Mouse (Mus musculus): ENCODE data around the gene Oit1. TPM values are rescaled to one million over a fixed set of nuclear protein-coding genes. Genes with fewer than 3 reads are reported as not detected.

Gene Oit1
- polyA plus RNA-seq, 1 experiment: not detected

- Histone ChIP-seq H3K4me1 (ENCODE audit: control insufficient read depth, insufficient read depth, low read length) (peaks cover 12% of the 10 kb centered on the region), H3K27ac (ENCODE audit: insufficient read depth, low read depth, low read length) (0 out of 2 replicates have a peak overlapping the region, but pooled peaks have one; percentile 39), H3K4me3 (ENCODE audit: insufficient read depth, low read depth, low read length) (no peak overlapping the region)
- WGBS: 30% methylated on average over 7 of the region's 7 CpGs
- TF ChIP-seq POLR2A (IDR thresholded peaks at IDR 0.05; ENCODE audit: insufficient read depth, low read depth, low read length): no peak
- TF ChIP-seq CTCF (IDR thresholded peaks at IDR 0.05; ENCODE audit: insufficient read depth, low read depth, low read length): no peak
Observed at GRCm38 (mm10) chr14:8313877-8314276, 64.7 kb downstream of the Oit1 start.

GRCm38 (mm10) chr14:8309621-8310141 is 68.9 kb downstream of the Oit1 start:
- no peak for TF ChIP-seq POLR2A (IDR thresholded peaks at IDR 0.05; ENCODE audit: insufficient read depth, low read depth, low read length)
- TF ChIP-seq CTCF (IDR thresholded peaks at IDR 0.05; ENCODE audit: insufficient read depth, low read depth, low read length): no peak
- peak overlapping the region; percentile 42 for H3K4me3 ChIP-seq (ENCODE audit: insufficient read depth, low read depth, low read length)
- WGBS: 36% methylated on average over 9 of the region's 9 CpGs
- H3K27ac ChIP-seq (ENCODE audit: insufficient read depth, low read depth, low read length): peak overlapping the region; percentile 59
- H3K4me1 ChIP-seq (ENCODE audit: control insufficient read depth, insufficient read depth, low read length): peaks cover 2% of the 10 kb centered on the region; the same call in 1 of the 2 replicates

- Histone ChIP-seq H3K27ac (ENCODE audit: insufficient read depth, low read depth, low read length) (peak overlapping the region; percentile 59), H3K4me3 (ENCODE audit: insufficient read depth, low read depth, low read length) (peak overlapping the region; percentile 33), H3K4me1 (ENCODE audit: control insufficient read depth, insufficient read depth, low read length) (peaks cover 2% of the 10 kb centered on the region; the same call in 1 of the 2 replicates)
- no peak for TF ChIP-seq POLR2A (IDR thresholded peaks at IDR 0.05; ENCODE audit: insufficient read depth, low read depth, low read length)
- WGBS: 79% methylated on average over 3 of the region's 3 CpGs
Observed at GRCm38 (mm10) chr14:8308650-8309049, 69.9 kb downstream of the Oit1 start.

DNA sequence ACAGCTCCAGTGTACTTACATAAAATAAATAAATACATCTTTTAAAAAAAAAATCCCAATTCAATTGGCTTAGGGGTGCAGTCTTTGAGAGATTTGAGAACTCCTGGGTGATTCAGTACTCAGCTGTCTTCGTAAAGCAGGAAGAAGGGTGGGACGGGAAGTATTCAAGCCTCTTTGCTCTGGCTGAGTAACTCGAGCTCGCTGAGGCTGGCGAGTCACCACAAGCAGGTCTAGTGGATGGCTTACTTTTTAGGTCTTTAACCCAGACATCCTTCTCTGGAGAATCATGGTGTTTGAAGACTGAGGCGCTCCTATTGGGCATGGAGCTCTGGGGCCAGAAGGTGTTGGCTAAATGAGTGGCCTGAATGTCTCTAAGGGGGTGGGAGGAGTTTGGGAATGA is 71.7 kb downstream of the Oit1 start:
- WGBS: 63% methylated on average over 6 of the region's 6 CpGs
- Histone ChIP-seq H3K27ac (ENCODE audit: insufficient read depth, low read depth, low read length) (no peak overlapping the region), H3K4me3 (ENCODE audit: insufficient read depth, low read depth, low read length) (peak overlapping the region; percentile 4; the same call in 1 of the 2 replicates), H3K4me1 (ENCODE audit: control insufficient read depth, insufficient read depth, low read length) (0 out of 2 replicates have a peak, but pooled peaks cover 2% of the 10 kb centered on the region)
- TF ChIP-seq CTCF (IDR thresholded peaks at IDR 0.05; ENCODE audit: insufficient read depth, low read depth, low read length) (no peak), POLR2A (IDR thresholded peaks at IDR 0.05; ENCODE audit: insufficient read depth, low read depth, low read length) (no peak)

DNA sequence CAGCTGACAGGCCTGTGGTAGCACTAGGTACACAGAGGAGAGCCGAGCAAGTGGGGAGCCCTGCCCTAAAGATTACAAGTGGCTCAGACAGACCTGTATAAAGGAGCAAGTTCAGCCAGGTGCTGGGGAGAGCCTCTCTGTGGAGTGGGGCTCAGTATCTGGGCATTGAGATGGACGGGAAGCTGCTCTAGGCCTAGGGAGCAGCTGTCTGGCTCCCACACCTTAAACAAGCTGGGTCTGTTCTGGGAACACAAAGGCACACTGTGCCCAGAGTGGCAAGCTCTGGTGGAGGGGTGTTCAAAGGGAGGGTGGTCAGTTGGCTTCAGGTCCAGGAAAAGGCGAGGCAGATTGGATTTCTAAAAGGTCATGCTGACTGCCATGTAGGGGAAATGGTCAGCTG is 73.5 kb downstream of the Oit1 start:
- Histone ChIP-seq H3K4me3 (ENCODE audit: insufficient read depth, low read depth, low read length) (no peak overlapping the region), H3K27ac (ENCODE audit: insufficient read depth, low read depth, low read length) (no peak overlapping the region), H3K4me1 (ENCODE audit: control insufficient read depth, insufficient read depth, low read length) (0 out of 2 replicates have a peak, but pooled peaks cover 2% of the 10 kb centered on the region)
- TF ChIP-seq POLR2A (IDR thresholded peaks at IDR 0.05; ENCODE audit: insufficient read depth, low read depth, low read length) (no peak), CTCF (IDR thresholded peaks at IDR 0.05; ENCODE audit: insufficient read depth, low read depth, low read length) (no peak)
- 72% methylated on average over 3 of the region's 3 CpGs for WGBS

GRCm38 (mm10) chr14:8304082-8304481 is 74.5 kb downstream of the Oit1 start:
- no peak for TF ChIP-seq CTCF (IDR thresholded peaks at IDR 0.05; ENCODE audit: insufficient read depth, low read depth, low read length)
- no peak for TF ChIP-seq POLR2A (IDR thresholded peaks at IDR 0.05; ENCODE audit: insufficient read depth, low read depth, low read length)
- no peak overlapping the region for H3K27ac ChIP-seq (ENCODE audit: insufficient read depth, low read depth, low read length)
- no peaks in the 10 kb centered on the region for H3K4me1 ChIP-seq (ENCODE audit: control insufficient read depth, insufficient read depth, low read length)
- no peak overlapping the region for H3K4me3 ChIP-seq (ENCODE audit: insufficient read depth, low read depth, low read length)

DNA sequence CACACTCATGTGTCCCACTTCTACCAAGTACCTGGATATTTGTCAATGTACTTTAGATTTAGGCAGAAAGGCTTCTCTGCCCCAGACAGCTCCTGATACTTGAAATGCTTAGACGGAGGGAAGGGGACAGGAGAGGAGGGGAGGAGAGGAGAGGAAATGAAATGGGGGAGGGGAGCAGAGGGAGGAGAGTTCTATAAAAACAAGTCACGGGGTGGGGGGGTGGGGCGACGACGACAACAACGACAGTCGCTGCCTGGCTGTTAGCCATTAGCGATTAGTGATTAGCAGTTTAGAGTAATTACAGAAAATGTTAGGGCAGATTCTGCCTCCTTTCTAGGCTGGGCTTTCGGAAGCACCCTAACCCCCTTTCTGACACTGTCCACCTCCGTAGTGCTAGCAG is 75.9 kb downstream of the Oit1 start:
- Histone ChIP-seq H3K4me3 (ENCODE audit: insufficient read depth, low read depth, low read length) (no peak overlapping the region), H3K4me1 (ENCODE audit: control insufficient read depth, insufficient read depth, low read length) (no peaks in the 10 kb centered on the region), H3K27ac (ENCODE audit: insufficient read depth, low read depth, low read length) (no peak overlapping the region)
- no peak for TF ChIP-seq CTCF (IDR thresholded peaks at IDR 0.05; ENCODE audit: insufficient read depth, low read depth, low read length)
- TF ChIP-seq POLR2A (IDR thresholded peaks at IDR 0.05; ENCODE audit: insufficient read depth, low read depth, low read length): no peak
- 18% methylated on average over 10 of the region's 10 CpGs for WGBS

DNA sequence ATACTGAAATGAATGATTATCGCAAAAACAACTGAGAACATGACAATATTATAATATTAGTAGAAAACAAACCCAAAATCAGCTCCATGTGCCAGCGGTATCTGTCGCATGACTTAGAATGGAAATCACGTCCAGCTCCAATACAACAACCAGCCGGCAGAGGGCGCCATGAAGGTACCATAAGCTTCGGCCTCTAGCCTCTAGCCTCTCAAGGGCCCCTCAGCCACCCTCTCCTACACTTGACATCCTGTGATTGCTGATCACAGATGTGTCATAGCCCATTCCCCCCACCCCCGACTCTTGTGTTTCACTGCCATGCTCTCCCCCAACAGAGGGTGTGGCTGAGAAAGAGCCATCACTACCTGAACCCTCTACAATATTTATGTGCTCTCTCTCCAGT is 78.3 kb downstream of the Oit1 start:
- Histone ChIP-seq H3K4me3 (ENCODE audit: insufficient read depth, low read depth, low read length) (no peak overlapping the region), H3K4me1 (ENCODE audit: control insufficient read depth, insufficient read depth, low read length) (no peaks in the 10 kb centered on the region), H3K27ac (ENCODE audit: insufficient read depth, low read depth, low read length) (no peak overlapping the region)
- TF ChIP-seq CTCF (IDR thresholded peaks at IDR 0.05; ENCODE audit: insufficient read depth, low read depth, low read length) (peak; percentile 34; the same call in 1 of the 2 replicates), POLR2A (IDR thresholded peaks at IDR 0.05; ENCODE audit: insufficient read depth, low read depth, low read length) (no peak)
- 41% methylated on average over 8 of the region's 8 CpGs for WGBS

Other genes starting within 250 kb of the Oit1 start
- gene Pdhb, start 205.7 kb downstream of the Oit1 start, polyA plus RNA-seq (2012; ENCODE audit: insufficient read depth, insufficient read length, low replicate concordance, missing spikeins): not detected in 2 replicates
- not detected in 2 replicates for gene Kctd6, start 164.6 kb downstream of the Oit1 start, polyA plus RNA-seq (2012; ENCODE audit: insufficient read depth, insufficient read length, low replicate concordance, missing spikeins)
- gene Acox2, start 119.4 kb downstream of the Oit1 start, polyA plus RNA-seq (2012; ENCODE audit: insufficient read depth, insufficient read length, low replicate concordance, missing spikeins): not detected in 2 replicates
- gene Fam107a, start 60.7 kb downstream of the Oit1 start, polyA plus RNA-seq (2012; ENCODE audit: insufficient read depth, insufficient read length, low replicate concordance, missing spikeins): 155 TPM in 1 of 2 replicates, not detected in the other